Mouse (Mus musculus) heart, adult 2 months (tissue): ENCODE results near the gene Palm2.

ENCODE experiments used
- CTCF ChIP-seq: fragments of 200-600 bp; IDR thresholded peaks from 2 replicates; pipeline ENCODE4 v1.8.1; 2022; ENCODE audit warnings: antibody characterized with exemption, mild to moderate bottlenecking, moderate library complexity
- EP300 ChIP-seq: fragments of 200-500 bp; IDR thresholded peaks from 2 replicates; pipeline ENCODE4 v1.6.1; 2011; ENCODE audit warnings: low read depth, low read length, control low read depth; ENCODE audit not compliant: insufficient read depth
- POLR2A ChIP-seq: fragments of 200-500 bp; IDR thresholded peaks from 2 replicates; pipeline ENCODE4 v1.6.1; 2011; ENCODE audit warnings: mild to moderate bottlenecking, low read depth, low read length, control low read depth; ENCODE audit not compliant: insufficient read depth

GRCm38 (mm10) chr4:57697918-57698611 lies 264.0 kb downstream of the Palm2 start:
- TF ChIP-seq POLR2A (no peak), CTCF (no peak), EP300 (no peak)
